Mouse (Mus musculus) olfactory bulb, adult 2 months (tissue): ENCODE measurements around the gene Slc2a1.

Experiments
- CTCF ChIP-seq: fragments of 200-500 bp; IDR thresholded peaks from 2 replicates; pipeline ENCODE4 v1.5.1; 2012; ENCODE audit warnings: low read depth, mild to moderate bottlenecking, low read length, moderate library complexity; ENCODE audit not compliant: insufficient read depth
- POLR2A ChIP-seq: fragments of 200-500 bp; IDR thresholded peaks from 2 replicates; pipeline ENCODE4 v1.6.1; 2012; ENCODE audit warnings: mild to moderate bottlenecking, low read depth, low read length, moderate library complexity; ENCODE audit not compliant: insufficient read depth

DNA sequence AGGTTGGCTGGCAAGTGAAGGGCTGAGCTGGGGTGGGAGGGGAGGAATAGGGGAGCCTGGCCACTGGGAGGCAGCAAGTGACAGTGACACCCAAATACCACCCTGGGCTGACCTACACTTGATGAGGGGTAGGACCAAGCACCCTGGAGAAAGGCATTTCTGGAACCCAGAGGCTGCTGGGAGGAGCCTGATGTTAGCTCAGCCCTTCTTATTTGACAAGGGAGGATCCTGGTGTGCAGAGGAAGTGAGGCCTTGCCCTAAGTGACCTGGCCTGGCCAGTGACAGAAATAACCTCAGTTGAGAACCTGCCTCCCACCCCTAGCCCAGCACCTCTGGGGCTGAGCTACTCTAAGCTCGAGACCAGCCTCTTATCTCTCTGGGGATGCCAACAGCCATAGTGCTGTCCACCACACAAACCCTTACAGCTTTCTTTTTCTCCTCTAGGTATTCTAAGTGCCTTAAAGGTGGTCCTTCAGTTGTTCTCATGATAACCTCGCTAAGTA lies 16.3 kb downstream of the Slc2a1 start:
- TF ChIP-seq CTCF, result no peak
- TF ChIP-seq POLR2A, result no peak
